Mouse (Mus musculus) inflammation-experienced regulatory T-cells, adult 6 months (primary cell): ENCODE data around the gene Hapln3. TPM values are rescaled to one million over a fixed set of nuclear protein-coding genes. Genes with fewer than 3 reads are reported as not detected.

Experiments used
- ATAC-seq: one replicate; pipeline ENCODE4 v1.8.0; 2017
- polyA plus RNA-seq, 3 experiments: library from polyadenylated mRNA; unstranded; fragments of 100-300 nt; shearing (Covaris generic); gene quantifications; one replicate each; pipeline ENCODE4 v1.2.1; 2017

Gene Hapln3
- polyA plus RNA-seq: not detected

GRCm38 (mm10) chr7:79130843-79131444 is at the start of gene Hapln3:
TSS of gene Hapln3 (minus strand) at chr7:79131018.
- no peak for ATAC-seq

- no peak for ATAC-seq
These were observed 43.0 kb upstream of the Hapln3 start for GRCm38 (mm10) chr7:79173800-79174199.

- no peak for ATAC-seq
These were observed 41.0 kb upstream of the Hapln3 start for GRCm38 (mm10) chr7:79171782-79172181.

GRCm38 (mm10) chr7:79167006-79167562 is 36.3 kb upstream of the Hapln3 start:
- no peak for ATAC-seq

- ATAC-seq: no peak
These were observed 28.6 kb upstream of the Hapln3 start for GRCm38 (mm10) chr7:79159406-79159805.

GRCm38 (mm10) chr7:79149522-79149921 is 18.7 kb upstream of the Hapln3 start:
- no peak for ATAC-seq

- peak; percentile 67 for ATAC-seq
These were observed 18.0 kb upstream of the Hapln3 start, which contains the start of gene Mfge8 for GRCm38 (mm10) chr7:79148711-79149266. TSS of gene Mfge8 (minus strand) at chr7:79149060.

- ATAC-seq: no peak
These were observed 17.3 kb upstream of the Hapln3 start for GRCm38 (mm10) chr7:79147931-79148653.

GRCm38 (mm10) chr7:79147011-79147837 is 16.4 kb upstream of the Hapln3 start:
- no peak for ATAC-seq

- no peak for ATAC-seq
These were observed 10.1 kb upstream of the Hapln3 start for GRCm38 (mm10) chr7:79140897-79141296.

- ATAC-seq: no peak
These were observed 9.2 kb upstream of the Hapln3 start for GRCm38 (mm10) chr7:79139891-79140591.

GRCm38 (mm10) chr7:79139328-79139824 is 8.6 kb upstream of the Hapln3 start:
- no peak for ATAC-seq

- ATAC-seq: no peak
These were observed 2.6 kb upstream of the Hapln3 start for GRCm38 (mm10) chr7:79133391-79133790.

GRCm38 (mm10) chr7:79130385-79130784 is 433 bp downstream of the Hapln3 start:
- ATAC-seq: no peak

- ATAC-seq: no peak
These were observed 935 bp downstream of the Hapln3 start for GRCm38 (mm10) chr7:79129883-79130282.

- no peak for ATAC-seq
These were observed 7.4 kb downstream of the Hapln3 start for GRCm38 (mm10) chr7:79123465-79123864.

- no peak for ATAC-seq
These were observed 17.0 kb downstream of the Hapln3 start for GRCm38 (mm10) chr7:79113848-79114247.

GRCm38 (mm10) chr7:79096492-79096891 is 34.3 kb downstream of the Hapln3 start:
- no peak for ATAC-seq

GRCm38 (mm10) chr7:79089111-79089510 is 41.7 kb downstream of the Hapln3 start:
- no peak for ATAC-seq

- ATAC-seq: no peak
These were observed 50.0 kb downstream of the Hapln3 start for GRCm38 (mm10) chr7:79080572-79081399.

- ATAC-seq: no peak
These were observed 51.6 kb downstream of the Hapln3 start for GRCm38 (mm10) chr7:79079212-79079611.
